Mouse (Mus musculus): ENCODE measurements around the gene Vash2.
A peak's percentile ranks its signal among the peaks of the same experiment; 100 is the strongest.
"Not testable (repeated sequence)": the region's sequence is repeated elsewhere in the genome, so short reads cannot be mapped to it uniquely, and the experiment has no call there.

Gene Vash2

DNA sequence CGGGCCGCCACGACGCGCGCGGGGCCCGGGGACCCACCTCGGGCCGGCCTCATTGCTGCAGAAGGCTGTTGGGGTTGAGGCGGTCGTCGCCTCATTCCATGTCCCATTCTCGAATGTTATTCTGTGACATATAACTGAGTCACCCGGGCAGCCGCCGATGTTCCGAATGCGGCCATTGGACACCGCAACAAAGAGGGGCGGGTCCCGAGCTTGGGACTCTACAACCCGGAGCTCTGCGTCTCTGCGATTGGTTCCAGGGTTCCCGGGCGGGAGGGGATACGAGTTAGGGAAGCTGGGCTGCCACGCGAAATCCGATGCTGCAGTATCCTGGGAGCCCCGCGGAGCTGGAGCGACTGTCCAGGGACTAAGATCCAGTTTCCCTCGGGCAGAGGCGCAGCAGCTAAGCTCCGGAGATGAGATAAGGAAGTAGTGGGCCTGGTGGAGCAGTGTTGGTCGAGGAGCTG lies at the start of gene Vash2:
Vash2 (minus strand) TSS at position 197 of the 464 bp plus-strand sequence.
- DNase-seq (ENCODE audit: low read depth, low spot score), result peak; percentile 86

DNA sequence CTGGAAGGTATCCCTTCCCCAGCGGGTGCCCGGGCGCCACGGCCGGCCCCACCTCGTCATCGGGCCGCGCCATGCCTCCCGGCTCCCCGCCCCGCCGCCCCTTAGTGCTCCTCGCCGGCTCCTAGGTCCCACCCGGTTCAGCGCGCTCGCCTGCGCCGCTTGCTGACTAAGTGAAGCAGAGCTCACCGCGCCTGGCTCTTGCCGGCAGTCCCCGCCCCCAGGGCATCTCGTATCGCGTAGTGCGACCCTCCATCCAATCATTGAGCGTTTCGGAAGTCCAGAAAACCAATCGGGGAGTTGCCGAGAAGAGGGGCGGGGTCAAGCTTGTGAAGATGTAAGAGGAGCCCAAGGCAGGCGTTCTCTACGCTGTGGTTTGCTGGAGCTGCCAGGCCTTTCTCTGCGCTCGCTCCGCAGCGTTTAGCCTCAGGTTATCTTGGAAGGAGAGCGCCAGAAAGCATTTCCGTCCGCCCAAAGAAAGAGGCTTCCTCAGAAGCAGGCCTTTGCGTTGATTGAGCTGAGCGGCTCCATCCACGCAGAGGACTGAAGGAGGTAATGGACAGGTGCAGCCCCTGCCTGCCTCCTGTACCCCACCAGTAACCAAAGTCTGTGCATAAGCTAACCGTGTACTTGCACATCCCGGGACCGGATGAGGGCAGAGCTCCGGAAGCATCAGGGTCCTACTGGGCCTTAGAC lies 47.1 kb upstream of the Vash2 start, which contains the start of gene Flvcr1:
Flvcr1 (minus strand) TSS at position 138 of the 693 bp plus-strand sequence.
- peak; percentile 100 for DNase-seq (ENCODE audit: low read depth, low spot score)

DNA sequence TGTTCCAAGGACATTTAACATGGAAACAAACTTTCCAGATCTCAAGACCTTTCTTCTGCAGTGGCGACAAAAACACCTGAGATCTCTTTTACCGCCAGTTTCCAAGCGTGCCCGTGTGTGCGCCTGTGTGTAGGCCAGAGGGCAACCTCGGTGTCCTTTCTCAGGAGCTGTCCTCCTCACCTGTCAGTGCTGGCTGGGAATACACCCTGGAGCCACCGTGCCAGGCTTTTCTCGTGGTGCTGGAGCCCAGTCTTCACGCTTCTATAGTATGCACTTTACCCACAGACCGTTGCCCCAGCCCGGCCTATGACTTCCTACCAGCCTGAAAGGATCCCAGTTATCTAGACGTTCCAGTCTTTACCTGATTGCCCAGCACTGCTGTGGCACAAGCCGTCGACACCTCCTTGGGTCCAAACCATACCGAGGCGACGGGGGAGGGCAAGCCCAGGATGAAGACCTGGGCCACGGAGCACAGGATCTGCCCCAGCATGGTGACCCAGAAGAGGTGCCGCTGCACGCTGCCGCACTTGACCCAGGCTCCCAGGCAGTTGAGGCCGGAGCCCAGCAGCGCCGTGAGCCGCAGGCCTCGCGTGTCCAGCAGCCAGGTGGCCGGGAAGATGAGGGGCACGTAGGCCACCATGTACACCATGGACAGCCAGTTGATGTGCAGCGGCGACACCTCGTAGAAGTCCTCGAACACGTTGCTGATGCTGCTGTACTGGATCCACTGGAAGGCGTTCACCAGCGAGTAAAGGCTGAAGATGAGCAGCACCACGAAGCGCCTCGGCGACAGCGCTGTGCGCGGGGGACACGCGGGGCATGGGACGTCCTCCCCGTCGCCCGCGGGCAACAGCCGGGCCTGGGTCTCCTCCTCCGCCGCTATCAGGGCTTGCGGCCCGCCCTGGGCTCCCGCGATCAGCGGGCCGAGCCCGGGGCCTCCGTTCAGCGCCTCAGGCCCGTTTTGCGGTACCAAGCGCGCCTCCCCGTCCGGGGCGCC lies 46.2 kb upstream of the Vash2 start:
- peak; percentile 32 for DNase-seq (ENCODE audit: low read depth, low spot score)

DNA sequence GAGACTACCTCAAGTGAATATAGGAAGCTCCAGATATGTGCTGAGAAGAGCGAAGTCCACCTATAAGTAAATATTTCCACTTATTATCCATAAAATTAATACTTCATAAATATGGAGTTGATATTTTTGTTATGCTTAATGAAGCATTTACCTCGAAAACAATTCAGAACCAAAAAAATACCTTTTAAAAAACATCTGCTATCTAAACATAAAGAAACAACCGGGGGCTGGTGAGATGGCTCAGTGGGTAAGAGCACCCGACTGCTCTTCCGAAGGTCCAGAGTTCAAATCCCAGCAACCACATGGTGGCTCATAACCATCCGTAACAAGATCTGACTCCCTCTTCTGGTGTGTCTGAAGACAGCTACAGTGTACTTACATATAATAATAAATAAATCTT lies 44.7 kb upstream of the Vash2 start:
- DNase-seq (ENCODE audit: low read depth, low spot score), result not testable (repeated sequence)

DNA sequence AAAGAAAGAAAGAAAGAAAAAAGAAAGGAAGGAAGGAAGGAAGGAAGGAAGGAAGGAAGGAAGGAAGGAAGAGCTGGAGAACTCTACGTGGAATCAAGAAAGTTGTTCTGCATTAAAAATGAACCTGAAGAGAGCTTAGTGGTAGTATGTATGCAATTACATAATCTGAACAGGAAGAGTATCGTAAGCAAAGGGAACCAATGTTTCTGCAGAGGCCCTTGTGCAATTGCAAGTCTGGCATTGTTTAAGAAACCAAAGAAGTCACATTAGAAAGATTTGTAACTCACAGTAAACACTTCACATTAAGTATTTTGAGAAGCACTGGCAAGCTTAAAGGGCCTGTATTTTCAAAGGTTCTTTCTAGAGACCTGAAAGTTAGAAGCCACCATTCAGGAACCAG lies 44.0 kb upstream of the Vash2 start:
- no peak for DNase-seq (ENCODE audit: low read depth, low spot score)

DNA sequence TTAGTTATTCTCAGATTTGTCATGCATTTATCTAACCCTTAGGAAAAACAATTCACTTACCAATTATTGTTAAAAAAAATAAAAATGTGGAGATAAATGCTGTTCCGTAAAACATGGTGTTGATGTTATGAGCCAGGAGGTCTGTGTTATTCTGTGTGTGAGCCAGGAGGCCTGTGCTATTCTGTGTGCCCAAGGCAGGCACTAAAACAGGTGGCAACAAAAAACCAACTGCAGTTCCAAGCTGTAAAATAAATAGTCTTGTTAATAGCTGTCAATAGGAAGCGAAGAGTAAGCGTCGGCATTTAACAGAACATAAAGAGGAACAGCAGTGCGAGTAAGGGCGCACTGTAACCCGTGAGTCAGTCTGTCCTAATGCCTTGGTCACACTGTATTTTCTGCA lies 41.9 kb upstream of the Vash2 start:
- DNase-seq (ENCODE audit: low read depth, low spot score), result no peak

DNA sequence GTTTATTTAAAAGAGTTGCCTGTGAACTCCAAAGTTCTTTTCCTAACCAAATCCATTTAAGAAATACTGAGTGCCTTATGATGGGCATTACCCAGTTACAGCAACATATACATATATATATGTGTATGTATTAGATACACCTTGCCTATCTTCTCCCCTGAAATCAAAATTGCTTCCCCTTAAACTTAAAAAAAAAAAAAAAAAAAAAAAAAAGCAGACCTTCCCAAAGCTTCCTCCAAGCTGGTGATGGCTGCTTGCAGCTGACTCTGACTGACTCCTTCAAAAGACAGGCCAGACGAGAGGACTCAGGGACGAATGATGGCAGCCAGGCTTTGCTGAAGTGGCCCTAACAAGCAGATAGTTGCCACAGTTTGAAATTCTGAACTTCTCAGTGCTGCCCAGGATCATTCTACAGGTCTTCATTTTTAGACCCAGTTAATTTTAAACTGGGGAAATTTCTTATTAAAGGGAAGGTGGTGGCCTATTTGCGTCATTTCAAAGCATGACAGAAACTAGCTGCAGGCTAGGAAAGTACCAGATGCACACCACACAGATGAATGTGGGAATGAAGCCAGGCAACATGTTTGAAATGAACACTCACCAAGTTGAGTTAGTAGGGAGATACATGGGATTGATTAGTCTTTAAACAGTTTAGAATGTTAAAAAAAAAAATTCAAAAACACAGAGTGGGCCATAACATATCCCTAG lies 41.3 kb upstream of the Vash2 start:
- DNase-seq (ENCODE audit: low read depth, low spot score), result no peak

DNA sequence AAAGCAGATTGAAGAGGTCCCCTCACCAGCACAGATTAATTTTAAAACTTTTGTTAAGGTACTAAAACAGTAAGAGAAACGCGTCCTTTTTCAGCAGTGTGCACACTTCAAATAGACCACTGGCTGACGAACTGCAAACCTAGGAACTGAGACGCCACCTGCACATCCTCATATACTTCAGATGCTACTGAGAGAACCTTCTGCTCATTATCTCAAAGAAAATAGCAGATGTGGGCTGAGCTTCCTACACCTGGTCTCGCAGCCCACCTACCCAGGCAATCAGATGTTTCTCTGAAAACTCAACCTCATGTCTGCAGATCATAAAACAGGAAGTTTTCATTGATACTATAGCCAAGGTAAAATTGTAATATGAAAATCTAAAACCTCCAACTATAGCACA lies 40.7 kb upstream of the Vash2 start:
- no peak for DNase-seq (ENCODE audit: low read depth, low spot score)

DNA sequence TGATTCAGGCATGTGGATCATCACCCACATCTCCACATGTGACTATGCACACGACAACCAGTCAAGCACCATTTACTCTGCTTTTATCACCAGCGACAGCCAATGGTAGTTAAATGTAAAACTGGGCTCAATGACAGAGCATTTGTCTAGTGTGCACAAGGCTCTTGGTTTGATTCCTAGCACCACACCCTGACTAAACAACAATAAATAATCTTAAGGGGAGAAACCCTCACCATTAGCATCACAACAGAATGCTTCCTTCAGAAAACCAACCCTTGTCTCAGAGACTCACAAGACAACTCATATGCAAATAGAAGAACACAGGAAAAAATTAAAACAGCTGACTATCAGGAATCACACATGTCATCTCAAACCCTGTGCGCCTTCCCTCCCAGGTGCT lies 35.2 kb upstream of the Vash2 start:
- DNase-seq (ENCODE audit: low read depth, low spot score), result peak; percentile 70

DNA sequence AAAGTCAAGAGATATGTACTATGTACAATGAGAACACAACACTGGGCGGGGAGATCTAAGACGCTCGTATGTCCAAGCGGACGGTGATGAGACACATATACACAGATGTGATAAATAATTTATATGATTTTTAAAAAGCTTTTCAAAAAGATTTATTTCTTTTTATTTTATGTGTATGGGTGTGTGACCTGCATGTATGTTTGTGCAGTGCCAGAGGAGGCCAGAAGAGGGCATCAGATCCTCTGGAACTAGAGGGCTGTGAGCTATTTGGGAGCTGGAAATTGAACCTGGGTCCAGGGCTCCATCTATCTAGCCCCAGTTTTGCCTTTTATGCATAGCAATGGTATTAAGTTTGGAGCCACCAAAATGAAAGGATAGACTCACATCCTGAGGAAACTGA lies 29.6 kb upstream of the Vash2 start:
- DNase-seq (ENCODE audit: low read depth, low spot score), result peak; percentile 53

DNA sequence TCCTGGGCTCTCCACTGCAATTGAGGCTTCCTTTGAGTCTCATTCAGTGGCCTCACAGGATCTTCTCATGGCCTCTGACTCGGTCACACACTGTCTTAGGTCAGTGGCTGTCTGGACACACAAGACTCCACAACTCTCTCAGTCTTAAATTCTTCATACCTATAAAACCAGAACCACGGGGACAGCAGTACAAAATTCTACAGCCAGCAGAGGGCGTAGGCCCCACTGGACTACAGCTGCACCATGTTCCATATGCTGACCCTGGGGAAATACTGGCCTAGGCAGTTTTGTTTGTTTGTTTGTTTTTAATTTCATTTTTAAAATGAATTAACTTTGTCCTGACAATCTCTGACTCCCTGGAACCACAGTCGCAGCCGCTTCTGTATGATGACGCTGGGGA lies 23.1 kb upstream of the Vash2 start:
- DNase-seq (ENCODE audit: low read depth, low spot score), result peak; percentile 31

DNA sequence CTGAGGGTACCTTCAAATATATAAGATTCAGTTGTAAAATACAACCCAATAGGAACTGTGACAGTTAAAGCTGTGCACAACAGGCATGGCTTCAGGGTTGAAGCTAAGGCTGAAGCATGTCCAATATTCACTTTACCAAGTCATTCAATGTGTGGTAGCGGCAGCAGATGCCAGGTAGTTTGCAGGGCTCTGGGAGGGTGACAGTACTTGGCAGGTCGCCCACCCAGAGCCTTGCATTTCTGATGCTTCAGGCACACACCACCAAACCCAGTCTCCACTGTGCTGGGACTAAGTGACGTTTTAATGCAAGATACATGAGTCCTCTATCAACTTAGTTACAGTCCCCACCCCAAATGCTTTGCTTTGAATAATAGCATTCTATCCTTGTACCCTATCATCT lies 21.6 kb upstream of the Vash2 start:
- DNase-seq (ENCODE audit: low read depth, low spot score), result no peak

DNA sequence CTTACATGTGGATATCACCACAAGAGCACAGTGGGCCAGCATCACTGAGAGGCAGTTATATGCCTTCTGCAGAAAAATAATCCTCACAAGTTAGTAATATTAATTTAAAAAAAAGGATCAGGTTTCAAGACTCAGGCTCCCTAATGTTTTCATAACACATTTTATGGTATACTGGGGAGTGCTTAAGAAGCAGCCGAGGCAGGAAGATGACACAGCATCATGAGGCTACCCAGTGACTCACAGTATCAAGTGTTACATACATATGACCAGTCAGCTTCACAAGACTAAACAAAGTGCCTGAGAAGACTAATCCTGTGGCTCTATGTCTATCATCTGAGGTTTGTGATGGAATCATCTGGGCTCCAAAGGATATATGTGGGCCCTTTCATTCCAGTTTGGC lies 18.9 kb upstream of the Vash2 start:
- no peak for DNase-seq (ENCODE audit: low read depth, low spot score)

DNA sequence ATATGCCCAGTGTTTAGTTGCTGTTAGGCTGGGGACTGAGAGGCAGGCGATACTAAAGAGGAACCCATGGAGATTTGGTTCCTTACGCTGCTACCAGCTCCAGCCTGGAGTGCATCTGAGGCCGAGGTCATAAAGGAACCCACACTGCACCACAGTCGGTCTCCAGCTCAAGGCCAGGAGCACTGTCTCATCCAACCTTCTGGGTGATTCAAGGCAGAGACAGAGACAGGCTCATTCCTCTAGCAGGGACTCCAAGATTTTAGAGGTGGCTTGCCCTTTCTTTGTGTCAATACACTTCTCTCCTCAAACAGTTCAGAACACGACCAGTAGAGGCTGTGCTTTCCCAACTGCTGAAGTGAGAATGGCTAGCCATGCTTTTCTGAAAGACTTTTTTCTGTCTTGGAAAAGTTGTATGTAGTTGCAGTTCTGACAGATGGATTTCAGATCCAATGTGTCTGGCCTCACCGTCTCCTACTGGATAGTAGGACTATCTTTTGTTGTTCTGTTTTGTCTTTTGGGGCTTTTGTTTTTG lies 17.3 kb upstream of the Vash2 start:
- no peak for DNase-seq (ENCODE audit: low read depth, low spot score)

DNA sequence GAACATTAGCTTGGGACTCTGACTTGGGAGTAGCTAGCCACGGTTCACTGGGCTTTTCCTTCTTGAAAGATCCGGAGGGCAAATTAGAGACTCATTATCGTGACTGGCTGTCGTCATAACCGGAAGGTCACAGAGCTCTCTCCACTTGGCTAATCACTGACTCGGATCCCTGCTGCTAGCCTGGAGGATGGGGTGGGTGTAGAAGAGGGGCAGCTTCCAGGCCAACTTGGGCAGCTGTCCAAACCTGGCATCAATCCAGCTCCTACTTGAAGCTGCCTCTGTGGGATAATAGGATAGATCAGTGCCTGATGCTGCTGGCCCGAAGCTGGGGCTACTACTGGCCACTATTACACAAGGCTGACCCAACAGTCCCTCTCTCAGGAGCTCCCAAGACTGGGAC lies 16.5 kb upstream of the Vash2 start:
- no peak for DNase-seq (ENCODE audit: low read depth, low spot score)

DNA sequence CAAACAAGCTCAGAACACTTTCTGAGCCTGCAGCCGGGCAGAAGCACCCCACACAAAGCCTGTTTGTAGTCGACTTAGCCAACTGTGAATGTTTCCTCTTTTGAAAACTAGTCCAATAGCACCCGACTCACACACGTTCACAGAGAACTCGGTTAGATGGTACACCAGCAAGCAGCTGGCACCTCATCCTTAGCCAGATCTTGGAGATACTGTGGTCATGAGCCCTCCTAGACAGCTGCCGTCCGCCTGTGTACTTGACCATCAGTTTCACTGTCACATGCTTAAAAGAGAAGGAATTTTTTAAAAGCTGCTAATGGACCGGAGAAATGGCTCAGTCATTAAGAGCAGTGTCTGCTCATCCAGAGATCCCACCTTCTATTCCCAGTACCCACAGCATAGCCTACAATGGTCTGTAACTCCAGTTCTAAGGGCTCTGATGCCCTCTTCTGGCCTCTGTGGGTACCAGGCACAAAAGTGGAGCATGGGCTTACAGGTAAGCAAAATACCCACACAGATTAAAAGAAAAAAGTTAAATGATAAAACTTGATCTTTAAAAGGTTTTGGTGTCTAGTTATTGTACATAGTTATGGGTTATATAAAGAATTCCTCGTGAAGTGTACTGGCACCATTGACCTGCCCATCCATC lies 10.5 kb upstream of the Vash2 start:
- DNase-seq (ENCODE audit: low read depth, low spot score), result peak; percentile 41

DNA sequence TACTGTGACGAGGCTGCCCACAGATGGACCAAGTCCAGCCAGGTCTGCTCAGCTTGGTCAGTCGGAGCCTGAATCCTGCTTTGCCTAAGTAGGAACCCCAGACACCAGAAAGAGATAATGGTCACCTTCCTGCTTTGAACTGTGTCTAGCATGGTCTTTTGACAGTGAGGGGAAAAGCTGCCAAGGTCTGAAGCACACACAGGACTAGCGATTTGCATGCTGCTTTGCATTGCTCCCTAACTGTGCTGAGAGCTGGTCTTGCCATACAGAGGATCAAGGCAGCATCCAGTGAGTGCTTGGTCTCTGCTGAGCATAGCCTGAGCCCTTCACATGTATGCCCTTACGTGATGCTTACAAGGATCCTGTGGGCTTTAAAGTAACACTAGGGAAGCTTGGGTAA lies 2.3 kb upstream of the Vash2 start:
- no peak for DNase-seq (ENCODE audit: low read depth, low spot score)

DNA sequence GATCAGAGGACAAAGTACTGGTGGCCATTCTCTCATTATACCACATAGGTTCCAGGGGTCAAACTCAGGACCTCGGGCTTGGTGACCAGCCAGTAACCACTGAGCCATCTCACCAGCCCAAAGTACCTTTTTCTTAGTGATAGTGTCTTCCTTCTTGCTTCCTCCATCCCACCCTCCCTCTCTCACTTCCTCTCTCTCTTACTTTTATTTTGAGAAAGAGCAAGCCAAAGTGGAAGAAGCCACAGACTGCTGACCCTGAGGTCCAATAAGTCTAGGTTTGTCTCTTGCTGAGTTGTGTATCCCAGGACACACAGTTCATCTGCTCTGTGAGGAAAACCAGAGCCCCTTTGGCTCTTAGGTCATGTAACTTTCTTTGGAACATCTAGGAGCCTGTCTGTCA lies 1.4 kb upstream of the Vash2 start:
- DNase-seq (ENCODE audit: low read depth, low spot score), result no peak

DNA sequence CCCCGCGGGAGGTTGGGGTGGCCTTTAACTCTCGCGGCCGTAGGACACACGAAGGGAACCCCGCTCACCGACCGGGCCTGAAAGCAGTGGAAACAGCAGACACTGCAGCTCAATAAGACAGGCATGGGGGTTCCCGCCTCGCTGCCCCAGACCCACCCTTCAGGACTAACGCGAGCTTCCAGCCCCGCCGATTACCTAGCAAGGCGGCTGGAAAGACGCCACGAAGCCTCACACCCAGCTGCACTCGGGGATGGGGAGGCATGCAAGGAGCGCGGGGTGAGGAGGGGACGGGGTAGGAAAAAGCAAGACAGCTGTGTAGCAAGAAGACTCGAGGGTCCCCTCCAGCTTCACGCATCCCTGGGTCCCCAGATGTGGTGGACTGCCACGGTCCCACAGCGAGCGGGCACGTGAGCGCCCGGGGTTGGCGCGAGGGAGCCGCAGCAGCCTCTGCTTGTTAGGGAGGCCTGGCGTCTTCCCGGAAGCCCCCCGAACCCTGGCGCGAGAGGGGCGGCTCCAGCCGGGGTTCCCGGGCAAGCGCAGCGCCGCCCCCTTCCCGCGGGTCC lies 504 bp downstream of the Vash2 start:
- peak; percentile 38 for DNase-seq (ENCODE audit: low read depth, low spot score)

DNA sequence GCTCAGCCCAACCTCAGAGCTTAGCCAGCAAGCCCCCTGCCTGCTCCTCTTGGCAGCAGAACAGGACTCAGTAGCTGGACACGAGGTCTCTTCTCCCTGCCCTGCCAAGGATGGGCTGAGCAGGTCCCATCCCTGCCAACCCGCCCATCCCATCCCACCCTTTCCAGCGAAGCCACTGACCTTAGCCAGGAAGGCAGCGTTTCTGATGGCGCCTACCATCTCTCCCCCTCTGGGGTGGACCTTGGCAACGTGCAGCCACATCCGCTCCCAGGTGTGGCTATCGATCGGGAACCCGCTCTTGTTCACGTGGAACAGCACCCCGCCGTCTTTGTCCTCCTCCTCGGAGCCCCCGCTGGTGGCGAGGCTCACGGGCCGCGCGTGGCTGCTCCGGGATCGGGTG lies 1.1 kb downstream of the Vash2 start:
- no peak for DNase-seq (ENCODE audit: low read depth, low spot score)
